Mouse (Mus musculus): ENCODE results near the gene Sp4.

Sp4 gene

GRCm38 (mm10) chr12:118301072-118301865, at the start of gene Sp4:
TSS of gene Sp4 (minus strand) at chr12:118301440.
- in situ Hi-C loops (cut with MseI, MboI) = no loop called here

- in situ Hi-C loops (cut with MseI, MboI) = no loop called here
These were observed 37.9 kb upstream of the Sp4 start for GRCm38 (mm10) chr12:118339107-118339506.

GRCm38 (mm10) chr12:118338243-118338642, 37.0 kb upstream of the Sp4 start:
- in situ Hi-C loops (cut with MseI, MboI) = no loop called here

GRCm38 (mm10) chr12:118337291-118337690, 36.1 kb upstream of the Sp4 start:
- in situ Hi-C loops (cut with MseI, MboI) = no loop called here

- in situ Hi-C loops (cut with MseI, MboI) = no loop called here
These were observed 27.6 kb upstream of the Sp4 start for GRCm38 (mm10) chr12:118328739-118329249.

- in situ Hi-C loops (cut with MseI, MboI) = no loop called here
These were observed 26.3 kb upstream of the Sp4 start for GRCm38 (mm10) chr12:118327566-118327965.

GRCm38 (mm10) chr12:118326161-118326560, 24.9 kb upstream of the Sp4 start:
- in situ Hi-C loops (cut with MseI, MboI) = no loop called here

- in situ Hi-C loops (cut with MseI, MboI) = no loop called here
These were observed 18.8 kb upstream of the Sp4 start for GRCm38 (mm10) chr12:118320076-118320475.

- in situ Hi-C loops (cut with MseI, MboI) = no loop called here
These were observed 13.2 kb upstream of the Sp4 start for GRCm38 (mm10) chr12:118314477-118314845.

- in situ Hi-C loops (cut with MseI, MboI) = no loop called here
These were observed 12.7 kb upstream of the Sp4 start for GRCm38 (mm10) chr12:118313805-118314476.

- in situ Hi-C loops (cut with MseI, MboI) = no loop called here
These were observed 2.3 kb upstream of the Sp4 start for GRCm38 (mm10) chr12:118303586-118303985.

GRCm38 (mm10) chr12:118303066-118303465, 1.8 kb upstream of the Sp4 start:
- in situ Hi-C loops (cut with MseI, MboI) = no loop called here

GRCm38 (mm10) chr12:118301866-118302835, 911 bp upstream of the Sp4 start:
- in situ Hi-C loops (cut with MseI, MboI) = no loop called here

- in situ Hi-C loops (cut with MseI, MboI) = no loop called here
These were observed 527 bp downstream of the Sp4 start for GRCm38 (mm10) chr12:118300754-118301071.

GRCm38 (mm10) chr12:118299956-118300355, 1.3 kb downstream of the Sp4 start:
- in situ Hi-C loops (cut with MseI, MboI) = no loop called here

- in situ Hi-C loops (cut with MseI, MboI) = no loop called here
These were observed 2.1 kb downstream of the Sp4 start for GRCm38 (mm10) chr12:118299172-118299571.

- in situ Hi-C loops (cut with MseI, MboI) = no loop called here
These were observed 2.7 kb downstream of the Sp4 start for GRCm38 (mm10) chr12:118298516-118298915.

- in situ Hi-C loops (cut with MseI, MboI) = no loop called here
These were observed 5.0 kb downstream of the Sp4 start for GRCm38 (mm10) chr12:118296236-118296635.

GRCm38 (mm10) chr12:118295793-118296192, 5.4 kb downstream of the Sp4 start:
- in situ Hi-C loops (cut with MseI, MboI) = no loop called here

- in situ Hi-C loops (cut with MseI, MboI) = no loop called here
These were observed 12.3 kb downstream of the Sp4 start for GRCm38 (mm10) chr12:118288947-118289346.

- in situ Hi-C loops (cut with MseI, MboI) = no loop called here
These were observed 16.1 kb downstream of the Sp4 start for GRCm38 (mm10) chr12:118285099-118285498.

GRCm38 (mm10) chr12:118281961-118282360, 19.3 kb downstream of the Sp4 start:
- in situ Hi-C loops (cut with MseI, MboI) = no loop called here
